Mouse (Mus musculus) Patski (cell line): ENCODE results near the gene Rnf214. TPM values are rescaled to one million over a fixed set of nuclear protein-coding genes. Genes with fewer than 3 reads are reported as not detected.
A peak's percentile ranks its signal among the peaks of the same experiment; 100 is the strongest.

ENCODE experiments used
- ATAC-seq: fragments of 100-300 bp; one replicate; pipeline ENCODE4 v1.8.0; 2021
- CTCF ChIA-PET: fragments of 350-600 bp; sonication (Branson Sonifier 250); formaldehyde crosslinking; loops from one replicate; lab custom pipeline; 2022; ENCODE audit warnings: inconsistent platforms; lab: Charles Lee
- POLR2A ChIA-PET: fragments of 350-600 bp; sonication (Branson Sonifier 250); formaldehyde crosslinking; loops from one replicate; lab custom pipeline; 2022; ENCODE audit warnings: antibody characterized with exemption, inconsistent platforms; lab: Charles Lee
- DNase-seq: peaks from one replicate; pipeline ENCODE4 v3.0.0-alpha.2; 2011; ENCODE audit warnings: low read depth, low spot score
- H3K27me3 ChIP-seq: fragments of 371-371 bp; one replicate; pipeline ENCODE4 v1.5.1; 2021
- CTCF ChIP-seq: fragments of 100-300 bp; IDR thresholded peaks from one replicate; pipeline ENCODE4 v1.5.1; 2021
- in situ Hi-C: fragments of 300-500 bp; cut with MboI; formaldehyde crosslinking; loops from 3 replicates; pipeline ENCODE4 v1.11.1; 2018; ENCODE audit warnings: low pct_unique_long_range_greater_than_20kb, mixed read lengths
- polyA plus RNA-seq: library from polyadenylated mRNA; unstranded; gene quantifications from one replicate; pipeline ENCODE4 v1.2.3, GENCODE M21; 2021

Gene Rnf214
- polyA plus RNA-seq = 46.8 TPM

GRCm38 (mm10) chr9:45906355-45907077 lies at the start of gene Rnf214, which contains the start of gene Pcsk7:
Gene Rnf214, minus strand, starts transcription at chr9:45906911.
Gene Pcsk7, plus strand, starts transcription at chr9:45906497.
- in situ Hi-C loops = no loop called here
- ChIA-PET CTCF (no interaction called here), POLR2A (interaction anchor here (0.6 to 1.2 kb wide), 4 partner anchors 21 to 26 kb away, joined by 3 read pairs; no protein-coding TSS in a partner anchor)
- TF ChIP-seq CTCF = peak; percentile 99
- DNase-seq (peak; percentile 30), ATAC-seq (peak; percentile 93)
- no peaks in the 10 kb centered on the region for H3K27me3 ChIP-seq

- no peaks in the 10 kb centered on the region for H3K27me3 ChIP-seq
- in situ Hi-C loops = no loop called here
- ATAC-seq = peak; percentile 87
- ChIA-PET POLR2A (interaction anchor here (1.0 kb wide), 1 partner anchor 15 kb away, joined by 5 read pairs; no protein-coding TSS in a partner anchor), CTCF (interaction anchor here (0.7 to 2.1 kb wide), 3 partner anchors 9 to 18 kb away, joined by 3 to 9 read pairs (median 3); no protein-coding TSS in a partner anchor)
- TF ChIP-seq CTCF = no peak
- DNase-seq = no peak
Measured at GRCm38 (mm10) chr9:45955107-45955963, 48.6 kb upstream of the Rnf214 start, which contains the start of gene Sidt2. Gene Sidt2, minus strand, starts transcription at chr9:45955258.

DNA sequence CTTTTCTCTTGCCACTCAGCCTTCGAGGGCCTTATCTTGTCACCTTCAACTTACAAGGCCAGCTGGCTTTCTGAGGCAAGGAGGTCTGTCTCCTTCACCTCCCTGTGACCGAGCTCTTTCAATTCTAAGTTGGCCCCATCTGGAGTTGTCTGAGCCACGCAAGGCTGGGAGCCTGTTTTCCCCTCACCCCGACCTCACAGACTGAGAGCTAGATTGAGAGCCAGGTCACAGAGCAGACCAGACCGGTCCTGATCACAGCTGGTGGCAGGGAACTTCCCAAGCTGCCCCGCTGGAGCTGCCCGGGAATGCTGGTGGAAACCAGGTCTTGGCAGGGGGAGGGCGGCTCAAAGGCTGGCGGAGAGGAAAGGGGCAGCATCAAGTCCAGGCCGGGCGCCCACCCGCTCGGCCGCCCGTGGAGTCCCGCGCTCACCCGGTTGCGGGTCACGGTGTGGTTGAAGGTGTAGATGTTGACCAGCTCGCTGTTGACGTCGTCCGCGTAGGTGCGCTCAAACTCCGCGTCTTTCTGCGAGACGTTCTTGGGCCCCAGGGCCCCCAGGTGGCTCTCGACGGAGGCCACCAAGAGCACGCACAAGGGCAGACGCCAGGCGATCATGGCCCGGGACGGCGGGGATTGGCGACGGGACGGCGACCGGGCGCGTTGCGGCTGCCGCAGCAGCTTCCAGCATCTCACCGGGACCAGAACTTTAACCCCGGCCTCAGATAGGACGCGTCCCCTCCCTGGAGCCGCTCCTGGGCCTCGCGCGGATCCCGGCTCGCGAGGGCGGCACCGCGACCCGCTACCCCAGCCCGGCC lies 47.8 kb upstream of the Rnf214 start:
- H3K27me3 ChIP-seq = no peaks in the 10 kb centered on the region
- in situ Hi-C loops = no loop called here
- ChIA-PET POLR2A (interaction anchor here (0.6 to 1.6 kb wide), 4 partner anchors 9 to 248 kb away, joined by 3 to 8 read pairs (median 5); no protein-coding TSS in a partner anchor), CTCF (interaction anchor here (1.4 to 2.1 kb wide), 2 partner anchors 10 to 17 kb away, joined by 3 to 9 read pairs; no protein-coding TSS in a partner anchor)
- ATAC-seq (peak; percentile 36), DNase-seq (no peak)
- TF ChIP-seq CTCF = no peak

GRCm38 (mm10) chr9:45953511-45954293 lies 47.0 kb upstream of the Rnf214 start:
- POLR2A ChIA-PET = interaction anchor here (0.6 to 1.6 kb wide), 3 partner anchors 9 to 249 kb away, joined by 3 to 8 read pairs (median 5); no protein-coding TSS in a partner anchor
- CTCF ChIA-PET = interaction anchor here (1.4 to 2.1 kb wide), 2 partner anchors 9 to 17 kb away, joined by 3 to 9 read pairs; no protein-coding TSS in a partner anchor
- no peak for TF ChIP-seq CTCF
- no peaks in the 10 kb centered on the region for H3K27me3 ChIP-seq
- in situ Hi-C loops = no loop called here
- DNase-seq (no peak), ATAC-seq (no peak)

- POLR2A ChIA-PET = interaction anchor here (1.6 kb wide), 1 partner anchor 8 kb away, joined by 5 read pairs; no protein-coding TSS in a partner anchor
- no peaks in the 10 kb centered on the region for H3K27me3 ChIP-seq
- no peak for ATAC-seq
- CTCF ChIA-PET = interaction anchor here (2.1 kb wide), 1 partner anchor 16 kb away, joined by 9 read pairs; no protein-coding TSS in a partner anchor
- in situ Hi-C loops = no loop called here
- no peak for TF ChIP-seq CTCF
- DNase-seq = no peak
Measured at GRCm38 (mm10) chr9:45952890-45953289, 46.2 kb upstream of the Rnf214 start.

- TF ChIP-seq CTCF = no peak
- CTCF ChIA-PET = no interaction called here
- in situ Hi-C loops = no loop called here
- ATAC-seq (no peak), DNase-seq (no peak)
- H3K27me3 ChIP-seq = no peaks in the 10 kb centered on the region
- POLR2A ChIA-PET = no interaction called here
Measured at GRCm38 (mm10) chr9:45952057-45952456, 45.3 kb upstream of the Rnf214 start.

DNA sequence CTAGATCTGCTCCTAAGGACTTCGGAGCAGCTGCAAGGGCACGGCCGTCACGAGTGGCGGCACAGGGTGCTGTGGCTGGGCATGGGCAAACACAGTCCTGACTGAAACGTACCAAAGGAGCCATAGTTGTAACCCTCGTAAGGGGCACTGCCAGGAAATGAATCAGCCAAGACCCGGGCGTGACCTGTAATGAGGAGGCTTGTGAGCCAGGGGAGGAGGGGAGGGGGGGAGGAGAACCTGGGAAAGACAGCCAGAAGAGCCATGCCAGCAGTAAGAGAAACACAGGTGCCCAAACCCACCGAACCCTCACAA lies 40.1 kb upstream of the Rnf214 start:
- DNase-seq (no peak), ATAC-seq (no peak)
- ChIA-PET CTCF (no interaction called here), POLR2A (no interaction called here)
- in situ Hi-C loops = no loop called here
- H3K27me3 ChIP-seq = no peaks in the 10 kb centered on the region
- TF ChIP-seq CTCF = no peak

- in situ Hi-C loops = no loop called here
- POLR2A ChIA-PET = interaction anchor here (2.2 kb wide), 1 partner anchor 7 kb away, joined by 5 read pairs; no protein-coding TSS in a partner anchor
- CTCF ChIA-PET = no interaction called here
Measured at GRCm38 (mm10) chr9:45946182-45946871, 39.6 kb upstream of the Rnf214 start.

More at GRCm38 (mm10) chr9:45946182-45946871, 39.6 kb upstream of the Rnf214 start:
- DNase-seq (no peak), ATAC-seq (no peak)
- no peaks in the 10 kb centered on the region for H3K27me3 ChIP-seq
- TF ChIP-seq CTCF = no peak
